Mouse (Mus musculus) frontal cortex, postnatal 10 days (tissue): Measurements from ENCODE around the gene Ptprd.

ENCODE experiments used
- DNase-seq, 2 experiments: peaks; one replicate each; pipeline ENCODE4 v3.0.0; 2022; ENCODE audit warnings: low spot score in 2 of 2, mixed read lengths in 1 of 2

Gene Ptprd

DNA sequence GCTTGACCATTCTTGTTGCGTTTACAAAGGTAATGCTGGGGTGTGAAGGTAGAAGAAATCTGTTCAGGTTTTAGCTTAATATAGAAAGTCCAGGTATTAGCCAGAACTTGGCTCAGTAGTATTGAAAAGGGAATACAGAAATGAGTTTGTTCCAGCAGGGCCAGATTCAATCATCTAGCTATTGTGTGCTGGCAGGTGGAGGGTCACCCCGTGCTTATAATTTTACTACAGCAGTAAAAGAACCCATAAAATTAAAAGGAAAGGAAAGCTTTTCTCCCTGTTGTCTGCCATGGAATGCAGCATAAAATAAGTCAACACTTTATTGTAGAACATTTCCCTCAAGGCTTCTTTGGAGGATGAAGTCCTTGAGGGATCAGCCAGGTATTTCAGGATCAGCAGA lies 1558.8 kb downstream of the Ptprd start:
- DNase-seq = no peak

DNA sequence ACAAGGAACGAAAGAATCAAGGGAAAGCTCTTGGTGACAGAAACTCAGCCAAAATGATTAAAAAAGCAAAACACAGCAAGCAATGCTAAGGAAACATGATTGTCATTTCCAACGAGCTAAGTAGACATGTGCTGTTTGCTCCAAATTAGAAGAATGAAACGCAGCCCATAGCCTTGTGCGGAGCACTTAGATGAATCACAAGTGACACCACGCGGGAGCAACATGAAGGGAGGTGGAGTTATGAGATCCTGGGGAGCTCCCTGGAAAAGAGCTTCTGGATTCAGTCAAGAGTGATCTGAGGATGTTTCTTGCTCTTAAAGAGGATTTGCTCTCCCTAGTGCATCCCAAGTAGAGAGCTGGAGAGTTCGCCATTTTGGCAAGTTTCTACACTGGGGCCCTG lies 1590.0 kb downstream of the Ptprd start:
- no peak for DNase-seq

DNA sequence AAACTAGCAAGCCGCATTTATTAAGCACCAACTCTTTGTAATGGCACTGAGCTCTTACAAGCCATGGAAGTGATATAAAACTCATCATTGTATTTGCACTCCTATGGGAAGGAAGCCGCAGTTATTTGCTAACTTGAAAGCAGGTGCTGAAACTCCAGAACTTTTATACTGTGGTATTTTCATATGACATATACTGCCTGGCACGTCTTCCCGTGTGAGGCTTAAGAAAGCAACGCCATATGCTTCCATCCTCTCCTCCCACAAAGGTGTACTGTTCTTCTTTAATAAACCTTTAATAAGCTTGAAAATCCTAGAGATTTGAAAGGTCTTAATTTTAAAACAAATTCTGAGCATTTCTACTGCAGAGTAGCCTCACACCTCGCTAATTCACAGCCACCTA lies 1595.1 kb downstream of the Ptprd start:
- no peak for DNase-seq

DNA sequence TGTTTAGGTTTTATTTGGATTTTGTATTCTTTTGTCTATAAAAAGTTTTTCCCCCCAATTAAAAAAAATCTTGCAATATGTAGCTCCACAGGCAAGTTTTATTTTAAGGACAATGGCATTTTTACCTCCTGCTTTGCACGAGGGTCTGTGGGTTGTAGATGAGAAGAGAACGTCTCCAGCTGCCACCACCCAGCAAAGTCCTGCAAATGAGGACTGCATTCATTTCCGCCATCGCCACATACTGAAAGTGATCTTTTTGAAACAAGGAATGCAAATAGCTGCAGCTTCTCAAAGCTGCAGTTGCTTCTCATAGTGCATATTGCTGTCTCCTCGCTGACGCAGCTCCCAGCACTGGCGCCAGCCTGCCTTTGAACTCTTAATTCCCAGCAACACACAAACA lies 1603.5 kb downstream of the Ptprd start:
- DNase-seq = no peak

DNA sequence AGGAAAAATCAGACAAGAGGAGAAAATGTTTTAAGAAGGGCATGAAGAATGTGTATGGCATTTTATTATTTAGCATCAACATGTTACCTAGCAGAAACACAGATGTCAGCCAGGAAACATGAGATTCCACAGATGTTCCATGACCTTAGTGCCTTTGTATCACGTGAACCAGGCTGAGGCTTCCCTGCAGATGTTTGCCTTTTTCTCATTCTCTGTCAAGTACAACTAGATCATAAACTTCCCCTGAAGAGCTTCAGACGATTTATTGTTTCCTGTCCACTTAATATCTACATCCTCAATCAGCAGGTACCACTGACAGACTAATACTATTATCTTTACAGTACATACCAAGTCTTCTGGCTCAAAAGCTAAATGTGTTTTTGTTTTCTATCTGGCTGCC lies 1605.0 kb downstream of the Ptprd start:
- no peak for DNase-seq

DNA sequence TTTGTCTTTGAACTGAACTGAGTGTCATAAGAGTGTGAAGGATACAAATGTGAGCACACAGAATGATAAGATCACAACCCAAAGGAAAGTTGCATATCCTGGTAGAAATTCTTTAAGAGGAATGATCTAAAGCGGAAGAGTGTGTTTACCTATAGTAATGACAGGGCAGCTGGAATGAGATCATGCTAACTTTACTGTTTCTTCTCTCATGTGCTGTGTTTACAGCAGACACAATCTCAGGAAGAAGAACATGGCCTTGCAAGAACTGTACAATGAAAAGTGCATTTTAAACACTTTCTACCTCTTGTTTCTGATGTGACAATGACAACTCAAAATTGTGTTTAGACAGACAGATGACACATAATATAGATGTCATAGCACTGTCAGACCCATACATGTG lies 1621.0 kb downstream of the Ptprd start:
- DNase-seq = no peak

DNA sequence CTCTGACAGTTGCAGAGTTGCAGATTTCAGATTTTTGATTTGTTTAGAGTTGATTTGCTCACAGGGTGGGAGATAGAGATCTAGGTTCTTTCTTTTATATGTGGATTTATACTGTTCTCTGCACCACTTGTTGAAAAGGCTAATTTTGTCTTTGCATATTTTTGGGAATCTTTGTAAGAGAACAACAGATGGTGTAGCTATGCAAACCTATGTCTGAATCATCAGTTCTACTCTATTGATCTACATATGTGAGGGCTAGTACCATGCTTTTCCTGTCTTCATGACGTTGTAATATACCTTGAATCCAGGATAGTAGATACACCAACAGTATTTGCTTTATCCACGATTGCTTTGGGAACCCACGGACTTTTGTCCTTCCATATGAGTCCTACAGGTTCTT lies 1628.7 kb downstream of the Ptprd start:
- DNase-seq = no peak

DNA sequence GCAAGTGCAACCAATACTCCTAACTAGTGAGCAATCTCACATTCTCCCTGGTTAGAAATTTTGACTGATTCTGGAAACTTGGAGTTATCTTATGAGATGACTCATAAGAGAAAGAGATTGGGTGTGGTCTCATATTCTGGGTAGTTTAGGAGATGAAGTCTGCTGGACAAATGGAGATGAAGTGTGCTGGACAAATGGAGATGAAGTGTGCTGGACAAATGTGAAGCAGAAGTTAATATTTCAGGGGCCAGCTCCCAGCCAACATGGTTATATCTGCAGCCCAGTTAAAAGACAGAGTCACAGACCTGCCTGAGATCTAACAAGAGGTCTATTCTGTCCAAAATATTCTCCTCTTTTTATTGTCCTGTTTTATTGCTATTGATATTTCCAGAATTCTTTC lies 1645.8 kb downstream of the Ptprd start:
- DNase-seq = no peak

DNA sequence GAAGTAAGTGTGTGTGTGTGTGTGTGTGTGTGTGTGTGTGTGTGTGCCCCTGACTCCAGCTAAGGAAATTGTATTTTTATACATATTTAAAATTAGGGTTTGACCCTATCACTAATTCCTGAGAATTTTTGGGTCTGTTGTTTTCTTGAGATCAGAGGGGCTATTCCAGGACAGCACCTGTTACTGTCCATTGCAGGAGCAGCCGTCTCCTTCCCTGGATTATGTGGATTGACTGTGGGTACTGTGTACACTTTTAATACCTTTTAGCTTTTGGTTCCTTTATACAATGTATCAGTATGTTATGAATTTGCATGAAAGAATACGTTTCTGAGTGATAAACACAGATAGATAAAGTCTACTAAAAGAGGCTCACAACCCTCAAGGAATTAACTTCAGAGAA lies 1670.0 kb downstream of the Ptprd start:
- no peak for DNase-seq

DNA sequence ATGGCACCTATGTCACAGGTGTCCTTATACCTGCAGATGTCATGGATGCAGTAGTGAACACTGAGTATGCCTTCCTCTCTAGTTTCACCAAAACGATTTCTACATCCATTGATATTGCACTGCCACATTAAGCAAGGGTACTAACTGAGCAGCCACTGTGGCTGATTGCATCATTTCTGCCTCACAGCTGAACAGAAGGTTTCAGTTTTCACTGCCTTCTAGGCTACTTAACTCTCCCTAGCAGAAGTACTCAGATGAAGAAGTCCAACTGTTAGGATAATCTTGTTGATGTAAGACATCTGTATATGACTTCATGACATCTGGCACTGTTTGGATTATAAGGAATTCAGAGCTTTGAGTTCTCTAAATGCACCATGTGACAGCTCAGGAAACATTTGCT lies 1678.8 kb downstream of the Ptprd start:
- DNase-seq = no peak

DNA sequence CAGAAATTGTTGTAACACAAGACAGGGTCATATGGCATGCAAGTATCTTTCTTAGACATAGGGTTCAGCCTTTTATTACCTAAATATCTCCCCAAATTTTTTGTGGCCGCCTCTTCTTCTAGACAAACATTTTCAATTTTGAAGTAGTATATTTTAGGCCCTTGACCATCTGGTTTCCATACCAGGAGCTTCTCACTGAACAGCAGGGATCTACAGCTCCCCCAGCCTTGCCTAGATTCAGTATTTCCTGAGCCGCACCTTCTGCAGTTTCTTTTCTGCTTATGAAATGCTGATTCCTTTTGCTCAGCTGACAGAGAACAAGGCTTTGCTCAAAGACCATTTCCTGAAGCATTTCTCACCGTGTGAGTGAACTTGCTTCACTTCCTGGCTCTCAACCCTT lies 1686.5 kb downstream of the Ptprd start:
- peak in 1 of 2 experiments; percentile 9 for DNase-seq

DNA sequence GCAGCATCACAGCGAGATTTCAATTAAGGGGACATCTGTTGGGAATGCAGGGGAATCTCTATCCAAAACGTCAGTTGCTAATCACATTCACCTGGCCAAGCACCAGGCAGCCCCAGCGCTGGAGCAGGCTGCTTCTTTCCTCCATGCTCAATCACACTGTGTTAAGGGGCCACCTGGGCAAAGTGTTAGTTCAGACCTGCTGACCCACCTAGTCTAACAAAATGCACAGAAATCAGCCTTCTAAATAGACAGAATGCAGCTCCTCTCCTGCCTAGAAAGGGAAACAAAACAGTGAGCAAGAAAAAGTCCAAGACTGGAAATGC lies 1708.5 kb downstream of the Ptprd start:
- no peak for DNase-seq

DNA sequence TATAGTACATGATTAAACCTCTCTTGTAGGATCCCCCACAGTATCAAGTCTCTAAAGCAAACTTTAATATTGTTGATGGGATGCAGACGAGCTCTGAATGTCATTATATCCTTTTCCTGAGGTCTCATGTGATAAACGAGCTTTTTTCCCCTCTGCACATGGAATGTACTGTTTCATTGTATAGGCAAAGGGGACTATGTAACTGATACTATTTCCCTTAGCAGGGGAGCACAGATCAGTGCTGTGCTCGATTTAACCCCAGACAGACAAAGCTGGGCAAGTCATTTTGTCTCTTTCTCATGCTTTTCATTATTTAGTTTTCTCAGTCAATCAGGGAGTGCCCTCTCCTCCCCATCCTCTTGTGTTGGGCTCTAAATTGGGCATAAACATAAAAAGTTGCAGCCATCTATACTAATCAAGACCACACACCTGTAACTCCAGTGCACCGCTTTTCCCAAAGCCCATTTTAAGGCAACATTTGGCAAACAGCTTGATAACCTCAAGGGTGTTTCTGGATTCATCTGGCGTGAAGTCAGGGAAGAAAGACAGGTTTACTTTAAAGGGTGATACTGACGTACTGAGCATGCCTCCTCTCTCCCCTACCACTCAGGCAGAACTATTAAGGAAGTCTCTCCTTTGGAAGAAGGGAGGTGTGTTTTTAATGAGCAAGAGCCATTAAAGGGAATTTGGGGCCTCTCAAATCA lies 1709.0 kb downstream of the Ptprd start:
- DNase-seq = no peak

DNA sequence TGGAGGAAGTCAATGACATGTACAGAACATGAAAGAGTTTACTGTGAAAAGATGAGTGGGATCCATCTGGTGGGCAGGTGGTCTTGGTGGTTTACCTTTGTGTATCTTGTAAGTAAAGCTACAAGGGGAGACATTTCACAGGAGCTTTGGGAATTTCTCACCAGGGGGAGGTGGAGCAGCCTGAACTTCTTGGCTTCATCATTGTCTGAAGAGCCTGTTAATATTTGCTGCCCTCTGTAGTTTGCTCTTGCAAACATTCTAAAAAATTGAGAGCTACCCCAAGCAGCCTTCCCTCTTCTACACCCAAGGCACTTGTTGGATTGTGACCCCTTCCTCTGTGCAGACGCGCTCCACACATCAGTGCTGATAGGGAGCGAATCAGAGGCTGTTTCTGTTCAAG lies 1725.9 kb downstream of the Ptprd start:
- DNase-seq = no peak

DNA sequence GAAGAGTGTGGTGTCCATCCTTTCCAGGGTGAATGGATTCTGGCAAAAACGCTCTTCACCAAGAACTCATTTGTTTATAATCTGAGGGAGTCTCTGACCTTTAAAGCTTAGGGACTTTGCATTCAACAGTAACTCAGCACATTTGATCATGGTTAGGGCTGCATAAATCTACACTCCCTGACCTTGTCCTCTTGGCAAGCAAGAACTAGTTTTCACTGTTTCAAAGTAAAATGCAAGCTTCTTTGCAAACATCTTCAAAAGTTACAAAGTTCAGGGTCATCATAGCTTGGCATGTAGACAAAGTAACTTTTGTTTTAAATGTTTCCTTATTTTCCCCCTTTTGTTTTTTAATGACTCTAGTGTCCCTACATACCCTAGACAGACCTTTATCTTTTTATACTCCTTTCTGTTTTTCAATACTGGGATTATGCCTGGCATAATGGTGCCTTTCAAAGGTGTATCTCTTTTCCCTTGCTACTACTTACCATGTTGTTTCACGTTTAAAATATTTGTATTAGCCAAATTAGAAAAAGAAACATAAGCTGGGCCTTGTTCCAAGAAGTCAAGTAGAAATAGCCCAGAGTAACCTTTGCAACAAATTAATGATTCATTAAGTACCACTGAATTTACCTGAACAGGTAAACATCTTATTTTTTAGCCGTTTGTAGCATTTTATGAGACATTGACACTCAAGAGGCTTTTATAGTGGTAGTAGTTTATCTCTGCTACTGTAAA lies 1743.2 kb downstream of the Ptprd start:
- DNase-seq = no peak

DNA sequence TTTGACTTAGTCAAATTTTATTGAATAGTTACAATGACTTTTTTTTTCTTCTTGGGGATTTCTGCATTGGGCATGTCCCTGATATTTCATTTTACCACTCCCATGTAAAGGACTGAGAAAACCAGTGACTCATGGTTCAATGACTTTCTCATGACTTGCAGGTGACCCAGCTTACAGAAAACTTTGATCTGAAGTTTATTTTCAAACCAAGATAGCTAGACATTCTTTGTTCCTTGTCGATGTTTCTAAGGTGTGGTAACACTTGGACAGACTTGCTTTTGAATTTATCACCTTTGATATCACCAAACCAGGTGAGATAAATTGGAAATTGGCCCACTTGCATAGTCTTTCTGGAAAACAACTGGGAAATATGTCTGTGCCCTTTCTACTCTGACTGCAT lies 1747.1 kb downstream of the Ptprd start:
- no peak for DNase-seq

DNA sequence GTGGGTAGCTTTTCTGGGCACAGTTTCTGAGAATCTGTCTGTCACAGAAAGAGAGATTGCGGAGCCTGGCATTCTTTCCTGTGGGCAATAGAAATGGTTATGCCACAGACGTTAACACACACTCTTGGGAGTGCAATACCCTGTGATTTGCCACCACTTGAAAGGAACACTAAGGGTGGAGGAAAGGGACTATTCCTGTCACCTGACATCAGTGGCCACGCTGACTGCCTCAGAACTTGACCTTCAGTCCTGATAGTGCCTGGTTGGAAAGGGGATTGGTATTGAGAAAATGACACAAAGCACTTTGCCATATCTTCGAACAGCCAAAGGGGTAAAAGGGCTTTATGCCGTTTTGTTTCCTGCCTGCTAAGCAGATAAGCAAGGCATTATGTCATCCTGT lies 1750.4 kb downstream of the Ptprd start:
- no peak for DNase-seq

DNA sequence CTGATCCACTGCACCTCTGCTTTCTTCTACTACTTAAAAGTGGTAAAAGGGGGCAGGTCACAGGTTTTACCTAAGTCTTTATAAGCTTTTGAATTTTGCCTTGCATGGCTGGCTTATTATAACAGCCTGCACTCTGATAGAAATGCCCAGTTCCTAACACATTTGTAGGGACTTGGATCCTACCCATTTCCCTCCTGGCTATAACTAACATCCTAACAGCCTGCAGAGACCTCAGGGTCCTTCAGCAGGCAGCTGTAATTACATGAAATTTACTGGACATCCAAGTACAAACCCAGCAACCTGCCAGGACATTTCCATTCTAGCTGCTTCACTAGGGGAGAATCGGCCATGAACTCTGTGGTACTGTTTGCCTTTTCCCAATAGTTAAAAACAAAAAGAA lies 1751.2 kb downstream of the Ptprd start:
- no peak for DNase-seq

DNA sequence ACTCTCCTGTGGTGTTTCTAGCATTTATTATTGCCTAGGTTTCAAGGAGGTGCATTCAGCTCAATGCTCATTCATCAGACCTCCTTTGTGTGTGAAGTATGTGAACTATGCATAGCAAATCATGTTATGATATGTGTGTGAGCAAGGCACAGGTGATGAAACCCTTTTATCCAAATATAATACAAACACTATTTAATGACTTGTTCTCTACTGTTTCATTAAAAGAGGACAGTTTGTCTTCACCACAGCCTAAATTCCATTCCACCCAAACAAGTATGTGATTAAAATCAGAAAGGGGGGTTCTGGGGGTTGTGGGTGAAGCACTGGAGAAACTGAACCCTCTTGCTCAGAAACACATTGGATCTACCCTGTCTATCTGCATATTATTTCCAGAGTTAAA lies 1752.1 kb downstream of the Ptprd start:
- DNase-seq = no peak

DNA sequence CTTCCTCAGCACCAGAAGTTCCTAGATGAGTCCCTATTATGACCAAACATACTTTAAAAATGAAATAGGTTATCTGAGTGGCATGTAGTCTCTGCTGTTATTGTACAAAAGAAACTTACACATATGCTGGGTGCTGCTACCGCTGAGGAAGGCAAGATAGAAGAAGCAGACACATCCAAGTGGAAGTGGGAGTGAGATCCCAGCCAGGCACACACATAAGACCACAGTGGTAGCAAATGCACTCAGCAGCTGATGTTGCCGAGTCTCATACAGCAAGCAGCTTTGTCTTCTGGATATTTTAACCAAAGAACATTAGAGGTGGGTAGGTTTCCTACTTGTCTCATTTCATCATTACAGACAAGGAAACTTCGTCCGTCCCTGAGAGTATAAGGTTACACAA lies 1759.5 kb downstream of the Ptprd start:
- DNase-seq = no peak

DNA sequence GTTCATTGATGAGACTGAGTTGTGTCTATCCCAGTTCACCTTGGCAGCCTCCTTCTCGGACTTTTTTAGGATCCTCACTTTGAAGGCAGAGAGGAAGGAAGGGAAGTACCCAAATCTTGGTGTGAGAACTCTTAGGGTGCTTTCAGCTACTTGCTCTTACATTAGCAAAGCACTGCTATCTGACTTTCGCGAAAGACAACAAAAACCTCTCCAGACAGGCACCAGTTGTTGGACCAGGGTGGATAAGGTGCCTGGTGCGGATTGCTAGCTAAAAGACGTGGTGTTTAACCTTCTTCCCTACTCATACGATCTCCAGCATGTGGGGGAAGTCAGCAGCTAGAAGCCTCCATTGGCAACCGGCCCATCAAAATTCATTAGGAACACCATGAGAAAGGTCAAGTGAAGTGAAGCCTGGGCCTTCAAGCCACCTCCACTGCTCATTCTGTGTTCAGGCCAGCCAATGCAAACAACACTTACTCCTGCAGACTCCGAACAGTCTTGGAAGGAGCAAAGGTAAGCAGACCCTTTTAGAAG lies 1760.7 kb downstream of the Ptprd start:
- no peak for DNase-seq

DNA sequence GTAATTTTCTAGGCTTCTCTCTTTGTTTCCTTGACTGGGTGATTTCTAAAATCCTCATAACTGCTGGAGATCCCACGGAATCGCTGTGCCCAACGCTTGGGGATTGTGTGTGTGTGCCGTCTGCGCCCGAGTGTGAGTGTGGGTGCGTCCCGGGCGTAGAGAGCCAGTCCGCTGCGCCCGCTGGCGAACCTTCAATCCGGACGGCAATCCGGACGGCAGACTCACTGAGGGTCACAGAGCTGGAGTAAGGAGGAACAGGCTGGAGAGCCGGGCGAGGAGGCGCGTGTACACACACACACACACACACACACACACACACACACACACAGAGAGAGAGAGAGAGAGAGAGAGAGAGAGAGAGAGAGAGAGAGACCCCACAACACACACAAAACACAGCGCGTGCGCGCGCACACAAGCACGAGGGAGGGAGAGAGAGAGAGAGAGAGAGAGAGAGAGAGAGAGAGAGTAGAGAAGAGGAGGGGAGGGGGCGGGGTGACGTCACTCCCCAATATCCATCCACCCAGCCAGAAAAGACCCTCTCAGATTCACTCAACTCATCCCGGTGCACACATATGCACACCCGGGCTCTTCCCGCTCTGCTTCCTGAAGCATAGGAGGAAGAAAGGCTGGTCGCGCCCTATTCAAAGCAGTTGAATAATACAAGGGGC lies 1761.3 kb downstream of the Ptprd start:
- peak; percentile 25 to 54 for DNase-seq
